Mouse (Mus musculus): ENCODE data around the gene Cant1. TPM values are rescaled to one million over a fixed set of nuclear protein-coding genes. Genes with fewer than 3 reads are reported as not detected.
"Not testable (repeated sequence)": the region's sequence is repeated elsewhere in the genome, so short reads cannot be mapped to it uniquely, and the experiment has no call there.

The Cant1 gene
- polyA plus RNA-seq, 1 experiment from 2014 or later: 19.1 TPM

DNA sequence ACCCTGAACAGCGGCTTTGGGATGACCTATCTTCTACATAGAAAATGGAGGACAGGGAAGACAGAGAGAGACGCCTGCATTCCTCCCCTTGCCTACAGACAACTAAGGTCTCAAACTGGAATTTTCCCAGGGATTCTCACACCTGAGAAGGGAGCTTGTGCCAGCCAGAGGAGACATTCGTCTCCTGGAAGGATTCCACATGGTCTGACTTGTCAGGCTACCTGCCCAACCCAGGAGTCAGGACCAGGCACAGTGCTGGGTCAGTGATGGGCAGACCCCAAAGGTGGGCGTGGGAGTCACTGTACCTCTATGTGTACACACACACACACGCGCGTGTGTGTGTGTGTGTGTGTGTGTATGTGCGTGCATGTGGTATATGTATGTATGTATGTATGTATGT is 13.6 kb downstream of the Cant1 start:
- Histone ChIP-seq H3K27me3 (replicated peaks) (no peaks in the 10 kb centered on the region), H3K27ac (replicated peaks) (no peak overlapping the region), H3K9ac (no peak overlapping the region), H3K9me3 (no peaks in the 10 kb centered on the region), H3K4me2 (no peak overlapping the region), H3K4me1 (peaks cover 26% of the 10 kb centered on the region), H3K4me3 (no peak overlapping the region), H3K36me3 (peaks cover 47% of the 10 kb centered on the region)
- WGBS: 93% methylated on average over 8 of the region's 8 CpGs
- ATAC-seq (ENCODE audit: extremely low read depth, insufficient number of reproducible peaks, low FRiP score, low TSS enrichment): no peak

DNA sequence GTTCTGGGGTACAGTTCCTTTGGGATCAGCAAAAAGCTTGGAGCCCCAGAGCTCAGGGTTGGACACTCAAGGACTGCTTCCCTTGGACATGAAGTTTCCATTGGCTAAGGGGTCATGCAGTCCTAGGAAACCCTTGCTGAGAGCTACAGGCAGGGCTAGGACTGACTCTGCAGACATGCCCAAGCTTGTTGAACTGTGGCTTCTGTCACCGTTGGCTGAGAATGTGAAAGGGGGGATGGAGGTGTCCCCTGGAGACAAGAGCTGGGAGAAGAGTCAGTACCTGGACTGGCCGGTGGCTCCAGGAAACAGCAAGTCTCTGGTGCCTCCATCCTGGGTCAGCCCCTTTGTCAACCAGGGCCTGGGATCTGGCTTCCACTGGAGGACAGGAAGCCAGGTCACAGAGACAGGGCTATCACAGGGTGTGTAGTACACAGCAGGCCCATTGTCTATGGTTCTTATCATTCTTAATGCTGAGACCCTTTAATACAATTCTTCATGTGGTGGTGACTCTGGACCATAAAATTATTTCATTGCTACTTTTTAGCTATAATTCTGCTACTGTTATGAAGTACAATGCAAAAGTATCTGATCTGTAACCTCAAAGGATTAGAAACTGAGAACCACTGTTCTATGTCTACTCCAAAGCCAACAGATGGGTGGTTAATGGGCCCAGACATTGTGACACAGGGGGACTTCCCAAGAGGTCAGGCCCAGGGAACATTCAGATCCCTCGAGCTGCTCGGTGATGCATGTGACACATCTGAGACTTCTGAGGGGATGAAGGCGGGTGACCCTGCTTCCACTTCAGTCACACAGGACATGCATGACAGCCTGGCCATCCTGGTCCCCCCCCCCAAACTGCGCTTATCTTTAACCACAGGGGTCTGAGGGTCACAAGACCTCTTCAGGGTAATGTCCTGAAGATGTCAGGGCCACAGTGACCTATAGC is 14.7 kb downstream of the Cant1 start:
- Histone ChIP-seq H3K27me3 (replicated peaks) (no peaks in the 10 kb centered on the region), H3K9me3 (no peaks in the 10 kb centered on the region), H3K36me3 (peaks cover 36% of the 10 kb centered on the region), H3K27ac (replicated peaks) (no peak overlapping the region), H3K4me2 (no peak overlapping the region), H3K4me1 (peaks cover 36% of the 10 kb centered on the region), H3K4me3 (no peak overlapping the region), H3K9ac (no peak overlapping the region)
- WGBS: 61% methylated on average over 6 of the region's 6 CpGs
- no peak for ATAC-seq (ENCODE audit: extremely low read depth, insufficient number of reproducible peaks, low FRiP score, low TSS enrichment)

DNA sequence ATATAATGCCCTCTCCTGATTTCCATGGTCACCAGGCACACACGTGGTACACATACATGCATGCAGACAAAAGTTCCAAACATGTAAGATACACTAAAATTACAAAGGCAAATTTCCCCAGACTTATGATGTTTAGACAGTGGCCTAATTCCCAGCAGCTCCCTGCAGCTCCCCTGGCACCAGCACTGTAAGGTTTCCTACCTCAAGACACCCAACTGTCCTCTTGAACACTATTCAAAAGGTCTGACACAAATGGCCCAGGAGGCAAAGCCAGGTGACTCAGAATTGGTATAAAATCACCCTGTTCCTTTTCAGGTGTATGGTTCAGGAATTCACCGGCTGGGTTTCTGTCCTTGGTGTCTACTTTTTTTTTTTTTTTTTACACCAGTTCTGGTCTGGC is 15.7 kb downstream of the Cant1 start:
- H3K9ac ChIP-seq: no peak overlapping the region
- H3K9me3 ChIP-seq: no peaks in the 10 kb centered on the region
- H3K27me3 ChIP-seq (replicated peaks): no peaks in the 10 kb centered on the region
- peaks cover 25% of the 10 kb centered on the region for H3K36me3 ChIP-seq
- 93% methylated on average over 2 of the region's 2 CpGs for WGBS
- no peak overlapping the region for H3K4me2 ChIP-seq
- no peak overlapping the region for H3K4me3 ChIP-seq
- H3K27ac ChIP-seq (replicated peaks): no peak overlapping the region
- H3K4me1 ChIP-seq: peaks cover 36% of the 10 kb centered on the region
- ATAC-seq (ENCODE audit: extremely low read depth, insufficient number of reproducible peaks, low FRiP score, low TSS enrichment): no peak

DNA sequence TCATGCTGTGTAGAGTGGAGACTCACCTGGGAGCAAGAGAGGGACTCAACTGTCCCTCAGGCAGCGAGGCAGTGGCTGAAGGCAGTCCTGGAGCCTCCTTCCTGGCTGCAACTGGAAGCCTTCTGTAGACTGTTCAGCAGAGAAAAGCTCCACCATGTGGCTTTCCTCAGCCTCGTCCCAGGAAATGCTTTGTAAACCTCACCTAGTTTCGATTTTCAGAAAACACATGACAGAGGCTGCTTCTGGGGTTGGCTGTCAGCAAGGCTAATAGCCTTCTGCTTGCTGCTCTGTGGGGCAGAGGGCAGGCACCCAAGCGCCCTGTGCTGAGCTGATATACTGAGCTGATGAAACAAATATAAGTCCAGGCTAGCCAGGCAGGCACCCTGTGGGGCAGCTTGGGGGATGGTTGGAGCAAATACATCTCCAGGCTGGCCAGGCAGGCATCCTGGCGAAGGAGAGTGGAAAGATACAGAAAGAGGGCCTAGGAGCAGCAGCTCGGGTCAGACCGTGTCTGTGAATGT is 17.1 kb downstream of the Cant1 start, which contains the start of gene Lgals3bp:
Lgals3bp (minus strand) TSS at position 333 of the 521 bp plus-strand sequence.
- Histone ChIP-seq H3K9me3 (no peaks in the 10 kb centered on the region), H3K36me3 (peaks cover 12% of the 10 kb centered on the region), H3K4me2 (peak within 1 kb of the TSS; percentile 24; the same call in 1 of the 2 replicates), H3K9ac (peak within 1 kb of the TSS; percentile 69), H3K4me1 (peaks cover 35% of the 10 kb centered on the region), H3K4me3 (no peak within 1 kb of the TSS), H3K27ac (replicated peaks) (peak within 1 kb of the TSS; percentile 76), H3K27me3 (replicated peaks) (no peaks in the 10 kb centered on the region)
- 37% methylated on average over 7 of the region's 7 CpGs for WGBS
- ATAC-seq (ENCODE audit: extremely low read depth, insufficient number of reproducible peaks, low FRiP score, low TSS enrichment): no peak

DNA sequence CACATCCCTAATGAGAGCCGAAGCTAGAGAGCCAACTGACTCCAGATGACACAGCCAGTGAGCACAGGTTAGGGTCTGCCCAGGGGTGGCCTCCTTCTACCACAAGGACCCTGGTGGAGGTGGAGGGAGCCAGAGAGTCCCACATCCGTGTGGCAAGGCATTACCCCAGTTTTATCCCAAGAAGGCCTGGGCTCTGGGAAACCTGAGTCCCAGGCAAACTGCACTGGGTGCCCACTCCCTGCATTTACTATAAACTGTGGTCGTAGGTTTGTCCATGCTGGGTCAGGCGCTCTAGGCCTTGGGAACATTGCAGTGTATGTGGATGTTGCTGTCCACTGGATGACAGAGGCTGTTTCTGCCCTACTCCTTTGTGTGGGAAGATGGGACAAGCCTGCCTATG is 17.7 kb downstream of the Cant1 start:
- no peak overlapping the region for H3K4me3 ChIP-seq
- H3K27ac ChIP-seq (replicated peaks): peak overlapping the region; percentile 76
- H3K9ac ChIP-seq: peak overlapping the region; percentile 69
- no peaks in the 10 kb centered on the region for H3K9me3 ChIP-seq
- 78% methylated on average over 4 of the region's 4 CpGs for WGBS
- H3K4me1 ChIP-seq: peaks cover 32% of the 10 kb centered on the region
- no peak for ATAC-seq (ENCODE audit: extremely low read depth, insufficient number of reproducible peaks, low FRiP score, low TSS enrichment)
- peak overlapping the region; percentile 24; the same call in 1 of the 2 replicates for H3K4me2 ChIP-seq
- H3K36me3 ChIP-seq: peaks cover 5% of the 10 kb centered on the region
- no peaks in the 10 kb centered on the region for H3K27me3 ChIP-seq (replicated peaks)

DNA sequence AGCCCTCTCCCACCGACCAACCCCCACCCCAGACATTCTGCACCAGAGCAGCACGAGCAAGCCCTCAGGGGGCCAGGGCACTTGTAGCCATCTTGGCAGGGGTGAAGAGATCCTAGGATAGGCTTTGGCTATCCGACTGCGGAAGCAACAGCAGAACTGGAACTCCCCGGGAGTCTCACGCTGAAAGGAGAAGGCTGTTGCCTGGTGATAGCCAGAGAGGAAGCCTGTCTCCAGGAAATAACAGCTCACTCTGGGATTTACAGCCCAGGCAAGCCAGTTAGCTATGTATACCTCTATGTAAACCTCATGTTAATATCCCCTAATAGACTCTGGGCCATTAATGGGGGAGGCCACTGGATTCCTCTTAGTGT is 18.3 kb downstream of the Cant1 start:
- H3K27me3 ChIP-seq (replicated peaks): no peaks in the 10 kb centered on the region
- WGBS: 10% methylated on average over 6 of the region's 6 CpGs
- H3K4me1 ChIP-seq: peaks cover 32% of the 10 kb centered on the region
- 0 out of 2 replicates have a peak, but pooled peaks cover 4% of the 10 kb centered on the region for H3K36me3 ChIP-seq
- H3K4me3 ChIP-seq: no peak overlapping the region
- no peaks in the 10 kb centered on the region for H3K9me3 ChIP-seq
- peak overlapping the region; percentile 26; the same call in 1 of the 2 replicates for H3K9ac ChIP-seq
- H3K27ac ChIP-seq (replicated peaks): peak overlapping the region; percentile 76
- no peak for ATAC-seq (ENCODE audit: extremely low read depth, insufficient number of reproducible peaks, low FRiP score, low TSS enrichment)
- peak overlapping the region; percentile 29; the same call in 1 of the 2 replicates for H3K4me2 ChIP-seq

DNA sequence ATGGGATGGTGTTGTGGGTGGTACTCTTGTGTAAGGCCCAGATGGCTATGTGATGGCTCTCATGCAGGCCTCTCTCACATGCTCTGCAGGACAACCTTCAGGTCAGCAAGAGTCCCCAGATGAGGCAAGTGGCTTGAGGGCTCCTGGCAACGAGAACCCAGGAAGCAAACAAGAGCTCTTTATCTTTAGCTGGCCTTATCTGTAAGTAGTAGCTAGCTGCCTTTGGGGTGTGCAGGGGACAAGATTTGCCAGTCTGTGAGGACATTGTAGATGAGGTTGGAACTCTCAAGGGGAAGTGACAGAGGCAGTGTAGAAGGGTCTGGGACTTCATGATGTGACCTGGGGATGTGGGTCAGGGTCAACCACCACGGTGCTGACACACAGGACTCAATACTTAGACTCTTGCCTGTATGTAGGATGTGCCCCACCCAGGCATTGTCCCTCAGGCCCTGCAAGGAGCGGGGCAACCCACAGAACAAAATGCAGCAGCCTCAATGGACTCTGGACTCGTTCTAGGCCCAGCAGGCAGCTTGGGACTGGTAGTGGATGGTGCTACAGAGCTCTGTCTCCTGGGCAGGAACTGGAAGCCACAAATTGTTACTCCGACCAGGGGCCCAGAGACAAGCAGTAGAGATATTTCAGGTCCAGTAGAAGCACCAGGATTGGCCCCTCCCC is 18.9 kb downstream of the Cant1 start:
- 39% methylated on average over 5 of the region's 5 CpGs for WGBS
- H3K36me3 ChIP-seq: 0 out of 2 replicates have a peak, but pooled peaks cover 4% of the 10 kb centered on the region
- H3K4me3 ChIP-seq: no peak overlapping the region
- H3K9me3 ChIP-seq: no peaks in the 10 kb centered on the region
- ATAC-seq (ENCODE audit: extremely low read depth, insufficient number of reproducible peaks, low FRiP score, low TSS enrichment): no peak
- H3K4me2 ChIP-seq: peak overlapping the region; percentile 29; the same call in 1 of the 2 replicates
- peaks cover 32% of the 10 kb centered on the region for H3K4me1 ChIP-seq
- H3K9ac ChIP-seq: peak overlapping the region; percentile 26; the same call in 1 of the 2 replicates
- peak overlapping the region; percentile 76 for H3K27ac ChIP-seq (replicated peaks)
- no peaks in the 10 kb centered on the region for H3K27me3 ChIP-seq (replicated peaks)

DNA sequence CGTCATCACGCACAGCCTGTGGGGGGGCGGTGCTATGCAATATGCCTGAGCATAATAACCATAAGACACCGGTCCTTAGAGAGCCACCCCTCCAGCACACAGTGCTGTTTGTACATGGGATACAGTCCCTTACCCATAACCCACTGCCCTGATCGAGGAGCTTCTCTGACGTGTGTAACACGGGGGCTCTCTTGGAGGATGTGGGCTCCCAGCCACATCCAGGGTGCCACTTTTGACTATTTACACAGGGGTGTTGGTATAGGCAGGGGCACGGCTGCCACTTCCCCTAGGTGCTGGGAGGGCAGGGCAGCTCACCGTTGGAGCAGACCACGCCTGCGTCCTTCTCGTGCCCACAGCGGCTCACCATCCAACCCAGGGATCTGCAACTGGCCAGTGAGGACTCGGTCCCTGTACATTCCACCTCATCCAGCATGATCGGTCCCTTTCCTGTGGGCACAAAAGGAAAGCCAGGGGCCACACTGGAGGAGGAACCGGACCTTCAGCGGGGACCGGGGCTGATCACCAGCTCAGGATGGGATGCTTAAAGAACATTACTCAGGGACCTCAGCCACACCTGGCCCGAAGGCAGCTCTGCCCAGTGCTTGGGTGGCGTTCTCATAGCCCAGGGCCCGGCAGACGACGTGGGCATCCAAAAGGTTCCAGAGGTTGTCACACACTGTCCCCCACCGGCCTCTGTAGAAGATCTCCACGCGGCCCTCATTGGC is 20.9 kb downstream of the Cant1 start:
- Histone ChIP-seq H3K4me2 (no peak overlapping the region), H3K27me3 (replicated peaks) (no peaks in the 10 kb centered on the region), H3K27ac (replicated peaks) (no peak overlapping the region), H3K4me3 (no peak overlapping the region), H3K9me3 (no peaks in the 10 kb centered on the region), H3K36me3 (0 out of 2 replicates have a peak, but pooled peaks cover 4% of the 10 kb centered on the region), H3K9ac (no peak overlapping the region), H3K4me1 (peaks cover 32% of the 10 kb centered on the region)
- ATAC-seq (ENCODE audit: extremely low read depth, insufficient number of reproducible peaks, low FRiP score, low TSS enrichment): no peak
- WGBS: 87% methylated on average over 26 of the region's 26 CpGs

DNA sequence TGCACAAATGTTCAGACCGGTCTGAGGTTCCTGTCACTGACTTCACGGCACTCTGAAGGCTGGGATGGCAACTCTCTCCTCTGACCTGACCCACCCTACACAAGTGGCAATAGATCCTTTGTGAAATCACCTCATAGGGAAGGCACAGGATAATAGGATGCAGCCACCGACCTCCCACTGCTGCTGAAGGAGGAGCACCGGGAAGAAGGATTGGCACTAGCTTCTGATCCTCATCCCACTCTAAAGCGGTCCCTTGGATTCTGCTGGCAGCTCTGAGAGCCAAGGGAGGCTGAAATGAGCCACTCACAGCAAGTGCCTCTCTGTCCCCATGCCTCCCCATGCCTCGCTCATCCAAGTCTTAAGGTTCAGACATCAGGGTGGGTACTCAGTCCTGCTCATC is 24.3 kb downstream of the Cant1 start:
- WGBS: 58% methylated on average over 6 of the region's 6 CpGs

DNA sequence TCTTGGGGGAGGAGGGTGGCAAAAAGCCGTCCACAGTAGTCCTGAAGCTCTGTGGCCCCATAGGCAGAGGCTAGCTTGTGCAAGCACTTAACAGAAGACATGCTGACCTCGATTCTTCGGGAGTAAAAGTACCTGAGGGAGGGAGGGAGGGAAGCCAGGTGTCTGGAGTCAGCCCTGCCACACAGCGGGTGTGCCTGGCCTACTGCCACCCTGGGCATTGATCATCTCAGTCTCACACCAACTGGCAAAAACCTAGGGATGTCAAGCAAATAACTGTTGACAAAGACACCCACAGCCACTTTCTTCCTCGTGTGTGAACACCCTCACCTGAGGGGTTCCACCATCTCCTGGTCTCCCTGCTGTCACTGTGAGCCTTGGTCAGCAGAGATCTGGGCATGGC is 24.9 kb downstream of the Cant1 start:
- ATAC-seq (ENCODE audit: extremely low read depth, insufficient number of reproducible peaks, low FRiP score, low TSS enrichment): no peak
- Histone ChIP-seq H3K4me2 (no peak overlapping the region), H3K27ac (replicated peaks) (no peak overlapping the region), H3K27me3 (replicated peaks) (no peaks in the 10 kb centered on the region), H3K9ac (no peak overlapping the region), H3K36me3 (0 out of 2 replicates have a peak, but pooled peaks cover 4% of the 10 kb centered on the region), H3K4me3 (no peak overlapping the region), H3K9me3 (no peaks in the 10 kb centered on the region), H3K4me1 (no peaks in the 10 kb centered on the region)
- WGBS: 50% methylated on average over 5 of the region's 5 CpGs

More for the DNA sequence above, 24.3 kb downstream of the Cant1 start:
- H3K4me1 ChIP-seq: peaks cover 3% of the 10 kb centered on the region
- no peak for ATAC-seq (ENCODE audit: extremely low read depth, insufficient number of reproducible peaks, low FRiP score, low TSS enrichment)
- no peak overlapping the region for H3K4me3 ChIP-seq
- no peak overlapping the region for H3K9ac ChIP-seq
- H3K27ac ChIP-seq (replicated peaks): no peak overlapping the region
- no peaks in the 10 kb centered on the region for H3K9me3 ChIP-seq
- 0 out of 2 replicates have a peak, but pooled peaks cover 4% of the 10 kb centered on the region for H3K36me3 ChIP-seq
- H3K27me3 ChIP-seq (replicated peaks): no peaks in the 10 kb centered on the region
- no peak overlapping the region for H3K4me2 ChIP-seq

DNA sequence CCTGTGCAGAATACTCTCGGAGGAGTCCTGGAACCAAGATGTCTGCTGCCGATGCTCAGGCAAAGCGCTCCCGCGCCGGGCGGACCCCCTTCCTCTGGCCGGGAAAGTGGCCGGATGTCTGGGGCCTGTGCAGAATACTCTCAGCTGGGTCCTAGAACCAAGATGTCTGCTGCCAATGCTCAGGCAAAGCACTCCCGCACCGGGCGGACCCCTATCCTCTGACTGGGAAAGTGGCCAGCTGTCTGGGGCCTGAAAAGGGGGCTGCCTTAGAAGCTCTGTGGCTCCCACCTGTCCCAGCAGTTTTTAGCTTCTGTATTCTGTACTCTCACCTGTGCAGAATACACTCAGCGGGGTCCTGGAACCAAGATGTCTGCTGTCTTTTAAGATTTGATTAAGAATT is 31.1 kb downstream of the Cant1 start:
- not testable (repeated sequence) for H3K36me3 ChIP-seq; H3K4me1 ChIP-seq; H3K4me3 ChIP-seq; ATAC-seq (ENCODE audit: extremely low read depth, insufficient number of reproducible peaks, low FRiP score, low TSS enrichment); H3K9me3 ChIP-seq; H3K9ac ChIP-seq; H3K4me2 ChIP-seq; H3K27me3 ChIP-seq (replicated peaks); H3K27ac ChIP-seq (replicated peaks)
- whole genome bisulfite sequencing: 87% methylated on average over 13 of the region's 13 CpGs
